ENCODE assay signal across 27 mouse cellular contexts in the genomic region with DNA sequence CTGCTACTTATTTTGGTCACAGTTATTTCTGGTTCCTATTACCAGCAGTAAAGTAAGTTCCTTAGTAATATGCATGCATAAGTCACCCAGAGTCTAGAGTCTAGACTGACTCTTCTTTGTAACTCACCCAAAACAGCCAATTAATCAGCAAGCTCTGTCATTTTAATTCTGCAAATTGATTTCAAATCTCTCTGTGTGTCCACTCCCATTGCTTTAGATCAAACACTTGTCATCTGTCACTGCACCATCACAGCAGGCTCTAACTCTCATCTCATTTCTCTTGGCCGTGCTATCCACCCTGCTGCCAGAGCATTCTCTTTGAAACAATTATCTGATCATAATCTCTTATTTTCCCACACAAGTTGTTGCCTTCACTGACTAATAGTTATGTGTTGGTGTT.
DNase-seq lines count a peak whose midpoint lies in the region; ATAC-seq and TF ChIP-seq lines count a peak whose summit lies in the region.
"Had no signal": no experiment of that assay in that cellular context is flagged by ENCODE, and none has a peak within 500 bp of the region (broad histone marks: within the 10 kb centered on the region; RNA-seq: fewer than 3 reads in every experiment).

No protein-coding gene starts in this region.

- TF ChIP-seq EP300 in heart, adult 2 months (IDR thresholded peaks at IDR 0.05; ENCODE audit: insufficient read depth, low read depth, low read length) = no peak

- 58% methylated on average over 1 of the region's 1 CpGs for WGBS in forebrain, embryonic 14.5 days
- 66% methylated on average over 1 of the region's 1 CpGs for WGBS in forebrain, embryonic 11.5 days
- 33% methylated on average over 1 of the region's 1 CpGs for WGBS in midbrain, embryonic 12.5 days
- 40% methylated on average over 1 of the region's 1 CpGs for WGBS in midbrain, embryonic 11.5 days
- 70% methylated on average over 1 of the region's 1 CpGs for WGBS in heart, adult 2 months

- H3K4me2 ChIP-seq in forebrain, embryonic 14.5 days (ENCODE audit: low read length) = no peak overlapping the region
- H3K4me2 ChIP-seq in forebrain, embryonic 11.5 days (ENCODE audit: low read depth, low read length, severe bottlenecking) = no peak overlapping the region
- H3K4me2 ChIP-seq in midbrain, embryonic 12.5 days (replicated peaks) = no peak overlapping the region
- H3K4me2 ChIP-seq in midbrain, embryonic 11.5 days = no peak overlapping the region
- H3K4me2 ChIP-seq: heart, embryonic 11.5 days; hindbrain, embryonic 15.5 days; intestine, embryonic 15.5 days; limb, embryonic 12.5 days; liver, embryonic 15.5 days; lung, embryonic 14.5 days; neural tube, embryonic 13.5 days had no signal

- ATAC-seq in forebrain, embryonic 14.5 days = no peak
- no peak for ATAC-seq in forebrain, embryonic 11.5 days (replicated peaks; ENCODE audit: low FRiP score)
- peak; percentile 70; the same call in 1 of the 2 replicates for ATAC-seq in midbrain, embryonic 12.5 days (ENCODE audit: low FRiP score, low read depth)
- ATAC-seq in midbrain, embryonic 11.5 days (ENCODE audit: low FRiP score) = no peak; the same call in 1 of the 2 replicates
- ATAC-seq: CD4-positive, CD25-positive, alpha-beta regulatory T cell, adult 4 months; intestine, embryonic 15.5 days had no signal

- H3K4me3 ChIP-seq in forebrain, embryonic 14.5 days (ENCODE audit: low read depth, low read length) = no peak overlapping the region
- no peak overlapping the region for H3K4me3 ChIP-seq in forebrain, embryonic 11.5 days (ENCODE audit: low read depth, low read length)
- no peak overlapping the region for H3K4me3 ChIP-seq in midbrain, embryonic 12.5 days
- H3K4me3 ChIP-seq in midbrain, embryonic 11.5 days (ENCODE audit: low read depth, low read length) = no peak overlapping the region
- no peak overlapping the region for H3K4me3 ChIP-seq in heart, adult 2 months
- H3K4me3 ChIP-seq: hindbrain, embryonic 15.5 days; intestine, embryonic 15.5 days; limb, embryonic 12.5 days; liver, embryonic 15.5 days; myocyte; neural tube, embryonic 13.5 days had no signal

- no peak for TF ChIP-seq CTCF in heart, adult 2 months (IDR thresholded peaks at IDR 0.05)

- H3K79me2 ChIP-seq in heart, adult 2 months (replicated peaks; ENCODE audit: control insufficient read depth, insufficient read depth, low read length) = no peaks in the 10 kb centered on the region

- no peaks in the 10 kb centered on the region for H3K36me3 ChIP-seq in forebrain, embryonic 14.5 days (ENCODE audit: control insufficient read depth, insufficient read depth, low read length)
- no peaks in the 10 kb centered on the region for H3K36me3 ChIP-seq in forebrain, embryonic 11.5 days (ENCODE audit: control insufficient read depth, insufficient read depth, low read length)
- no peaks in the 10 kb centered on the region for H3K36me3 ChIP-seq in midbrain, embryonic 12.5 days
- no peaks in the 10 kb centered on the region for H3K36me3 ChIP-seq in midbrain, embryonic 11.5 days (ENCODE audit: control insufficient read depth, insufficient read depth, low read length)
- no peaks in the 10 kb centered on the region for H3K36me3 ChIP-seq in heart, adult 2 months (ENCODE audit: control insufficient read depth, insufficient read depth, low read length)
- H3K36me3 ChIP-seq: hindbrain, embryonic 15.5 days; intestine, embryonic 15.5 days; limb, embryonic 12.5 days; liver, embryonic 15.5 days; neural tube, embryonic 13.5 days had no signal

- DNase-seq in forebrain, embryonic 14.5 days (ENCODE audit: low spot score) = peak; percentile 3
- no peak for DNase-seq in forebrain, embryonic 11.5 days (ENCODE audit: low spot score)
- no peak for DNase-seq in midbrain, embryonic 11.5 days (ENCODE audit: low spot score, missing footprints)
- peak; percentile 4 for DNase-seq in brain, embryonic 18.5 days (ENCODE audit: low read depth, low spot score)
- peak; percentile 69 for DNase-seq in retina, embryonic 14.5 days (ENCODE audit: low spot score)
- DNase-seq in heart, adult 2 months = no peak
- no peak for DNase-seq in kidney, postnatal 36 days
- DNase-seq: adrenal gland, postnatal 25 days; cerebellum, adult 11-12 months; cerebellum, postnatal 25 days; gastrocnemius, postnatal 14 days; heart, adult 11 months; heart, postnatal 4 days; kidney, adult 2 months; lung, embryonic 14.5 days; lung, postnatal 14 days; right cerebral cortex, postnatal 14 days had no signal

- intact Hi-C loops in heart, adult 2 months (cut with DNase I) = no loop called here

- H3K27me3 ChIP-seq in forebrain, embryonic 14.5 days (replicated peaks; ENCODE audit: control insufficient read depth, insufficient read depth, low read length) = no peaks in the 10 kb centered on the region
- H3K27me3 ChIP-seq in forebrain, embryonic 11.5 days (ENCODE audit: control insufficient read depth, insufficient read depth, low read length) = no peaks in the 10 kb centered on the region
- no peaks in the 10 kb centered on the region for H3K27me3 ChIP-seq in midbrain, embryonic 12.5 days
- no peaks in the 10 kb centered on the region for H3K27me3 ChIP-seq in midbrain, embryonic 11.5 days (ENCODE audit: control insufficient read depth, insufficient read depth, low read length)
- no peaks in the 10 kb centered on the region for H3K27me3 ChIP-seq in heart, adult 2 months (ENCODE audit: control insufficient read depth, insufficient read depth, low read length)
- H3K27me3 ChIP-seq: hindbrain, embryonic 15.5 days; intestine, embryonic 15.5 days; limb, embryonic 12.5 days; liver, embryonic 15.5 days; neural tube, embryonic 13.5 days had no signal

- TF ChIP-seq POLR2A in heart, adult 2 months (IDR thresholded peaks at IDR 0.05; ENCODE audit: insufficient read depth, low read depth, low read length) = no peak

- no peaks in the 10 kb centered on the region for H3K9me3 ChIP-seq in forebrain, embryonic 14.5 days (replicated peaks; ENCODE audit: control insufficient read depth, low read length)
- H3K9me3 ChIP-seq in forebrain, embryonic 11.5 days (ENCODE audit: control insufficient read depth, low read length) = no peaks in the 10 kb centered on the region
- no peaks in the 10 kb centered on the region for H3K9me3 ChIP-seq in midbrain, embryonic 12.5 days
- no peaks in the 10 kb centered on the region for H3K9me3 ChIP-seq in midbrain, embryonic 11.5 days (ENCODE audit: control insufficient read depth, low read length)
- H3K9me3 ChIP-seq: hindbrain, embryonic 15.5 days; intestine, embryonic 15.5 days; limb, embryonic 12.5 days; liver, embryonic 15.5 days; neural tube, embryonic 13.5 days had no signal

- H3K4me1 ChIP-seq in forebrain, embryonic 14.5 days (ENCODE audit: control insufficient read depth, insufficient read depth, low read length) = no peaks in the 10 kb centered on the region
- no peaks in the 10 kb centered on the region for H3K4me1 ChIP-seq in forebrain, embryonic 11.5 days (replicated peaks; ENCODE audit: control insufficient read depth, insufficient read depth, low read length)
- H3K4me1 ChIP-seq in midbrain, embryonic 12.5 days = no peaks in the 10 kb centered on the region
- no peaks in the 10 kb centered on the region for H3K4me1 ChIP-seq in midbrain, embryonic 11.5 days (ENCODE audit: control insufficient read depth, insufficient read depth, low read length)
- H3K4me1 ChIP-seq in heart, adult 2 months (ENCODE audit: control insufficient read depth, insufficient read depth, low read length) = no peaks in the 10 kb centered on the region
- H3K4me1 ChIP-seq: hindbrain, embryonic 15.5 days; intestine, embryonic 15.5 days; limb, embryonic 12.5 days; liver, embryonic 15.5 days; neural tube, embryonic 13.5 days had no signal

- H3K27ac ChIP-seq in forebrain, embryonic 14.5 days (ENCODE audit: low read depth, low read length) = no peak overlapping the region
- no peak overlapping the region for H3K27ac ChIP-seq in forebrain, embryonic 11.5 days (ENCODE audit: low read depth, low read length)
- H3K27ac ChIP-seq in midbrain, embryonic 12.5 days (replicated peaks) = no peak overlapping the region
- no peak overlapping the region for H3K27ac ChIP-seq in midbrain, embryonic 11.5 days (ENCODE audit: low read depth, low read length)
- H3K27ac ChIP-seq in heart, adult 2 months = no peak overlapping the region
- H3K27ac ChIP-seq: hindbrain, embryonic 15.5 days; intestine, embryonic 15.5 days; kidney, postnatal 0 days; limb, embryonic 12.5 days; liver, embryonic 15.5 days; neural tube, embryonic 13.5 days had no signal

- no peak overlapping the region for H3K9ac ChIP-seq in forebrain, embryonic 14.5 days (ENCODE audit: low read length)
- H3K9ac ChIP-seq in forebrain, embryonic 11.5 days (ENCODE audit: low read length) = no peak overlapping the region
- no peak overlapping the region for H3K9ac ChIP-seq in midbrain, embryonic 12.5 days (replicated peaks)
- H3K9ac ChIP-seq in midbrain, embryonic 11.5 days (ENCODE audit: low read length) = no peak overlapping the region
- no peak overlapping the region for H3K9ac ChIP-seq in heart, adult 2 months (ENCODE audit: low read depth, low read length)
- H3K9ac ChIP-seq: hindbrain, embryonic 15.5 days; intestine, embryonic 15.5 days; limb, embryonic 12.5 days; liver, embryonic 15.5 days; lung, embryonic 14.5 days; neural tube, embryonic 13.5 days had no signal

Comparison
In these comparisons a context has a peak if more than half of its experiments do, and no peak if none do; other contexts are left out.
1. DNase-seq: peak in forebrain, embryonic 14.5 days (single experiment), brain, embryonic 18.5 days (single experiment) and retina, embryonic 14.5 days (single experiment); none in forebrain, embryonic 11.5 days (single experiment), midbrain, embryonic 11.5 days (single experiment), heart, adult 2 months (0 of 2) and kidney, postnatal 36 days (0 of 2).